Mouse (Mus musculus): ENCODE measurements around the gene Ltbr.
A peak's percentile ranks its signal among the peaks of the same experiment; 100 is the strongest.

- TF ChIP-seq CTCF (conservative IDR thresholded peaks at IDR 0.05; ENCODE audit: insufficient read depth, insufficient read length, low read depth, low read length) (no peak), POLR2A (IDR thresholded peaks at IDR 0.05; ENCODE audit: low read depth, low read length) (peak; percentile 44)
Observed at GRCm38 (mm10) chr6:125354352-125355151, 40.9 kb upstream of the Ltbr start.
